Mouse (Mus musculus): ENCODE data around the gene Ryk. TPM values are rescaled to one million over a fixed set of nuclear protein-coding genes. Genes with fewer than 3 reads are reported as not detected.
"Not testable (repeated sequence)": the region's sequence is repeated elsewhere in the genome, so short reads cannot be mapped to it uniquely, and the experiment has no call there.

Gene Ryk
- total RNA-seq, 2 experiments from 2014 or later = 43.9 to 50.9 TPM

DNA sequence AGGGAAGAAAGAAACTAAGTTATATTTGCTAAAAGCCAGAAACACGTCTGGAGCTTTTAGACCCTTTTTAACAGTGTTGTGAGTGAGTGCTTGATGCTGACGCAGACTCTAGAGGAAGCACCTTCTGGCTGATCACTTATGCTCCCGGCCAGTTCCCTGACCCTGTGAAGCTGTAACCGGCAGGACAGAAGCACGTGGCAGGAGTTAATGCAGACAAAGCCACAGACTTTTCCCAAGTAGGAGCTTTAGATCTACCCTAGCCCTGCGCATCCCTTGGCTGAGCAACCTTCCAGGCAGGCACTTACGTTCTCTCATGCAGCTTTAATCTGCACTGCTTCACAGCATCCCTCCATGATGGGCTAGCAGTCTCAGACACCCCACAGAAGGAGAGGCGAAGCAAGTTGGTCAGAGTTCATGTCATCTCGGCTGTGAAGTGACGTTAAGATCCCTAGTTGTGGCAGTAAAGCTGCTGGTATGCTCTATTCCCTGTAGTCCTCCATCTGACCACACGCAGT is 58.7 kb downstream of the Ryk start:
- no peak for DNase-seq
- intact Hi-C loops (cut with DNase I) = no loop called here

DNA sequence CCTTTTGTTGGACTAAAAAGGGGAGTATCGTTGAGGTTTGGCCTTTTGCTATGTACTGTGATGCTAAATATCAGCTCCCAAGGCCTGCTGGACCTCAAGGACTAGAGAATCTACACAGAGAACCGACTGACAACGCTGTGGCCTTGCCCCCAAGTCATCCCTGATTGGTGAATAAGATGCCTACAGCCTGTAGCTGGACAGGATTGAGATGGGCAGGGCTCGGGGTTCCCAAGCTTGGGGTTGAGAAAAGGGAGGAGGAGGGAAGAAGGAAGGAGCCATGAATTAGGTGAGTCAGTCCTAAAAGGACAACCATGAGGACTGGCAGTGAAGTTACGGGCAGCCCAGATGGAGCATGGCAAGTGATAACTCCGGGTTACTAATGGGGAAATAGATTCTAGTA is 65.2 kb downstream of the Ryk start:
- intact Hi-C loops (cut with DNase I) = no loop called here
- DNase-seq = no peak

DNA sequence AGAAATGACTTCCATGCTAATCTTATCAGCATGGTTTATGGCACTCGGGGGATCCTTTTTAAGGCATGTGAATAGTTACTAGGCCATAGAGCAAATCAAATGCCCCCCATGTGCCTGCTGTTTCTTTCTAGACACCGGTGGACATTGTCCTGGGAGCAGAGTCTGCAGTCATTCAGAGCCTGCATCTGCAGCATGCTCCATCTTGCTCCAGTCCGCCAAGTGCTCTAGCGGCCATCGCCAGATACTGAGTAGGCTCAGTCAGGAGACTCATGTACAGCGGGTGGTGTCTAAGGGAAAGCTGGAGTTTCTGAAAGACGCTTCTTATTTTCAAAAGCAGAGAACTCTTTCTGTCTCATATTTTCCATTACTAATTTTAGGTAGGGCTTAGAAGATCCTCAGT is 67.6 kb downstream of the Ryk start:
- DNase-seq = no peak

DNA sequence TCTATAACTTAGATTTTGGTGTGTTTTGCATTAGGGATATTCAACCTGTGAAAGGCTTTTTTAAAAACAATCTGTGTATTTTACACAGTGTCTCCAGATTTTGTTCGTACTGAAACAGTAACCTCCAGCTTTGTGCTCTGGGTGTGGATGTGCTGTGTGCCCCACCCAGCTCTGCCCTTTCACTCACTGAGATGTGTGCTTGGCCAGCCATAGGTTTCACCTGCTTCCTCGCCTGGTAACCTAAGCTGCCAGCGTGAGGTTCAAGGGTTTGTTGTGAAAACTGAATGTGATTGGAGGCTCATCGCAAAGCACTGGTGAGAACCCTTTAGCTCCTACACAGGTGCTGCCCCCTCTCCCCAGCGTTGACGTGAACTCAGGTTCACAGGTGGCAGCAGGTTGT is 70.2 kb downstream of the Ryk start:
- intact Hi-C loops (cut with DNase I) = no loop called here

More for the DNA sequence above, 67.6 kb downstream of the Ryk start:
- intact Hi-C loops (cut with DNase I) = no loop called here

DNA sequence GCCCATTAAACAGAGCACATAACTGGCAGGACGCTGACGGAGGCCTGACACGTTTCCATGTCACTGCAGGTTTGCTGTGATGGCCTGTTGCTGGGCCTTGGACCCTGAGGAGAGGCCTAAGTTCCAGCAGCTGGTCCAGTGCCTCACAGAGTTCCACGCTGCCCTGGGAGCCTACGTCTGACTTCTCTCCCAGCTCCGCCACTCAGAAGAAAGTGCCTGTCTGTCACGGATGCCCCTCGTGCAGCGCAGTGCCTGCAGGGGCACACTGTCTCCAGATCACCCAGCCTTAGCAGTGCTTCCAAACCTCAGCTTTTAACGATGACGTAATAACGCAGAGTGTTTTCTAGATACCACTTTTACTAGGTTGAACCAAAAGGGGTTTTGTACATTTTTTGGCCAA is 72.1 kb downstream of the Ryk start:
- no peak for DNase-seq
- intact Hi-C loops (cut with DNase I) = no loop called here

More for the DNA sequence above, 70.2 kb downstream of the Ryk start:
- DNase-seq = no peak

DNA sequence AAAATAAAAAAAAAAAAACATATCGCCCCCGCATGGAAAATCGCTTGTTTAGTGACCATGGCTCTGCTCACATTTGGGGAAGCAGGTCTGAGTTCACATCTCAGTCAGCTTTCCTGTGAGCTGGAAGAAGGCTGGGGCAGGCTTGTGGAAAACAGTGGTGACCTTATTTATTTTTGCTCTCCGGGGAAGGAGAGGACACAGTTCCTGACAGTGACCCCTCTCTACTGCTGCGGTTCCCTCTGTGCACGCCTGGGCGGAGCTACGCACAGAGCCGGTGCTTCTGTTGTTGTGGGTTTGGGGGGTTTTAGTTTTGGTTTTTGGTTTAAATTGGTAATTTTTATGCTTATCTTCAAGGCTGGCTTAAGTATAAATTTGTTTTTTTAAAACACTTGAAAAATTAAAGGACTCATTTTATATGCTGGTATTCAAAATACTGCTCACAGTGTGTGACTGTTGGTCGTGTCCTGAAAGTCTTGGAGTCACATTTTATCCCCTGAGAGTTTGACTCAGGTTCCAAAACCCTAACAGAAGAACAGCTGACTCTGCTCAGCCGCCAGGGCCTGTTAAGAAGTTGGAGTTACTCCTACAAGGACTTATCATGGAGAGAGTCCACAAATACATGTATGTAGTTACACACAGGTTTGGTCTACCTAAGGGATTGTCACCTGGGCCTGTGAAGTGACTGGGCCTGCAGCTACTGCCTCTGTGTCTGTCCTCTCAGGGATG is 73.0 kb downstream of the Ryk start:
- intact Hi-C loops (cut with DNase I) = no loop called here
- DNase-seq = peak; percentile 46 to 54

DNA sequence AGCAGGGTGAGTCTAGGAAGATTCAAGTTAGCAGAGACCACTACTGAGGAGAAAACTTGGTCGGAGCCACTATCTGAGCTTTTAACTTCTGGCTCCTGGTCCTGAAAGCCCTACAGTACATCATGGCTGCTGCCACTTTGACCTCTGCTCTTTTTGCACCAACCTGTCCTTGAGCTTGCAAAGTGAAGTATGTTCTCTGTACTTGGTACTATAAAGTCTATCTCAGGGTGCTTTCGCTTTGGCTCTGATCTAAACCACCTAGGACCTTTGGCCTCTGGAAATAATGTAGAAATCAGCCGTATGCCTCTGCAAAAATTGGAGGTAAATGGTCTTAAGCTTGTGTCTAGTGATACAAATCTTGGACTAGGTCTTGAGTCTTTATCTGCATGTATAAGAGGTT is 76.8 kb downstream of the Ryk start:
- DNase-seq = no peak
- intact Hi-C loops (cut with DNase I) = no loop called here

DNA sequence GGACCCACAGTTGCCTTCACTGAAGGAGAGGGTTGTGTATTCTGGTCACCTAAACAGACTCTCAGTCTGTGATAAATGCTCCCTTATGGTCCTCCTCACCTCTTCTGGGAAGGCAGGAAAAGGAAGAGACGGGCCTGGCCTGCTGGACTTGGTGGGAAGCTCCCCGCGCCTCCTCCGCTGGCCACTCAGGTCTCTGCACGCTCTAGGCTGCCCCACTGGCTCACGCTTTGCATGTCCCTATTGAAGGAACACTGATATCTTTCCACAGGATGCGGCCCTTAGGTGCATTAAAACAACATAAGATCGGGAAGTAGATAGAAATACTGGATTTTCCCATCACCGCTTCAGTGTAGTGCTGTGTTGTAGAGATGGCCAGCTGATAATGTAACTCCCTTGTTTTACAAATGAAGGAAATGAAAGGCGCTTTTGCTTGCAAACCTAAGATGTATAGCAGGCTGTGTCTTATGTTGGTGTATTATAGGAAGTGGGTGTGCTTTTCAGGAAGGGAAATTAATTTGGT is 77.9 kb downstream of the Ryk start:
- intact Hi-C loops (cut with DNase I) = no loop called here
- DNase-seq = no peak

DNA sequence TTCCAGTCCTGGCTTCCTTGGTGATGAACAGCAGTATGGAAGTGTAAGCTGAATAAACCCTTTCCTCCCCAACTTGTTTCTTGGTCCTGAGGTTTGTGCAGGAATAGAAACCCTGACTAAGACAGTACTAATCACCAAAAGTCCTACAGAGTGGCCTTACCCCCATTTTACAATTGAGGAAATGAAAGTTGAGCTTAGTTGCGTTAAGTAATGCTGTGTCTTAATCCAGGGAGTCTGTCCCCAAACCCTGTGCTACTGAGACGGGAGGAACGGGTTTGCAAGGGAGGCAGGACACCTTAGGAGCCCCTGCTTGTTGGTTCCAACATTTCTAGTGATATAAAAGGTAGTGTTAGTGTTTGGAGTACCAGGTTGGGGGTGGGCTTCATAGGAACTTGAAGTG is 78.9 kb downstream of the Ryk start:
- intact Hi-C loops (cut with DNase I); DNase-seq: not testable (repeated sequence)

DNA sequence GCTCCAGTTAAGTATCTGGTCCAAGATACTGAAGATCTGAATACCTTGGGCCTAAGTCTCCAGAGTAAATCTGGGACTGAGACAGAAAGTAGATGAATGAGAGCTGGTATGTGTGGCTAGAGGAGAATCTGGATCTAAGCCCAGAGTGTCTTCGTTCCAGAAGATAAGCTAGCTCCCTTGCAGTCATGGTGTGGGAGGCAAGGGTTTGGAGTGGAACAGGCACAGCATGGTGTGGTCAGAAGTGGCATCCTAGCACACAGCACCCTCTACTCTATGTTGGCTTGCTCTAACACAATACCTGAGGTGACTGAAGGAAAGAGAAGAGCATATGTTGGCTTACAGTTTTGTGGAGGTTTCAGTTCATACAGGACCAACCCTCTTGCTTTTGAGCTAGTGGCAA is 79.9 kb downstream of the Ryk start:
- intact Hi-C loops (cut with DNase I) = no loop called here
- DNase-seq = peak; percentile 69 to 70

DNA sequence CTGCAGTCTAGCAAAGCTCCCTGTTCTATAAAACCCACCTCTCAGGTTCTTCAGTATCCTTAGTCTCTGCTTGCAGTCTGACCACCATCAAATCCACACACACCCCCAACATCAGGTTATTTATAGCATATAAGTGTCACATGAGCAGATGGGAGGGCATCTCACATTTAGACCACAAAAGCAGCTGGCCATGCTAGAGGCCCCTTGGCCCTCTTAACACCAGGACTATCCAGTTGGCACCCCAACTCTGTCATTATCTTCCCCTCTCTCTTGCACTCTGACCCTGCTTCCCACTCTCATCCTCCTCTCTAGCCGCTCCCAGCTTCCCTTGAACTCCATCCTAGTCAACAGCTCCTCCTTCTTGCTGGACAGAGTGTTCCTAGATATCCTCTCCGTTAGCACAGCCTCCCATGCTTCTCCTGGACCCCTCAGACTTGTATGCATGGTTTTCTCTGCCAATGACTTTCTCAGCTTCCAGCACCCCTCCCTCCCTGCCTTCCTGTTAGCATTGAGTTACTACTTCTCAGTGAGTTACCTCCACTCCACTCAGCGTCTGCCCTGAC is 80.7 kb downstream of the Ryk start:
- intact Hi-C loops (cut with DNase I) = no loop called here
- DNase-seq = no peak

DNA sequence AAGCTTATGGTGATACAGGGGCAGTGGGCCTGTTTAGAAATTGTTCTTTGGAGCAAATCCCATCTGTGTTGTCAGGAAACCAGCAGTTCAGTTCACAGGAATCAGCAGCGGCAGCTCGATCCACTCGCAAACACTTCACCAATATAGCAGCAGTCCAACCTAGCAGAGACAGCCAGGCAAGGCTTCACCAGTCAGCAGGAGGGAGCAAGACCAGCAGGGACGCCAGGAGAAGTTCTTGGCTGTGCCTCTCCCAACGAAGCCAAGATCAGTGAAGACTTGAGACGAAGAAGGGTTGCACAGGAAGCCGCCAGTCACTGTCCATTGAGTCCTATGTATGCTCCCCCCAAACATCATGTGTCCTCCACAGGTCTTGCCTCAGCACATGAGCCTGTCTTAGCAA is 81.4 kb downstream of the Ryk start:
- intact Hi-C loops (cut with DNase I) = no loop called here
- DNase-seq = no peak

DNA sequence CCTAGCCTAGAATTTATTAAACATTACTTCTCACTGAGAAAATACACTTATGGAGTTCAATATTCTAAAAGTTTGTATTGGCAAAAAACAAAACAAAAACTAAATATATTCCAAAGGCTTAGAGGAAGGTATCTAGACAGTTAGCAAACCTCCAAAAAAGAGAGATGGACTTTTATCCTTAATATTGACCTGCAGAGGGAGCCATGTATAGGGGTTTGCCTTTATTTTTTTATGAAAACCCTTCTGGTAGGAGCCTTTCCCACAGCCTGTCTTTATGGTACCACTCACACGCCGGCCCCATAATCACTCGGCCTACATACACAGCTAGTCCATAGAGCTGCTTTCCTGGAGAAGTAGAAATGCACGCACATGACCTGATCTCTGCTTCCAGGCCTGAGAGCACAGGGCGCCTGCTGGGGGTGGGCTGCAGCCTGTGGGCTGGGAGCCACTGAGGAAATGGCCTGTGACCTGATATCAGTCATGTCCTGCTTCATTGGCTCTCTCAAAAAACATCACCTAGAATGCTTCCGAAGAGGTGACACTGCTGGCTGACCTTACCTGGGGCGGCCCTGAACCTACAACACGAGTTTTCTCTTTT is 82.9 kb downstream of the Ryk start:
- intact Hi-C loops (cut with DNase I) = no loop called here
- no peak for DNase-seq

DNA sequence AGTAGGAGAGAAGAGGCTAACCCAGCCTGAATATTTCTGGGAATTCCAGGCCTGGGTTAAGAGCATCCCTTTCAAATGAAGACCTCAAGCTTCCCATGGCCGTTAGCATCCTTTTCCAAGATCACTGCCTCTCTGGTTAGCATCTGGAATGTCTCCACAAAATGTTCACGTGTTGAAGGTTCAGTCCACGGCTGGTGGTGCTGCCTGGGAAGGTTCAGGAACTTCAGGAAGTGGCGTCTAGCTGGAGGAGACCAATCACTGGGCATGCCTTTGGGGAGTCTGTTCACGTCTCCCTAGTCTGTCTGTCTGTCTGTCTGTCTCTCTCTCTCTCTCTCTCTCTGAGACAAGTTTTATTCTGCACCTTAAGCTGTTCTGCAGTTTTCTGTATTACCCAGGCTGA is 84.8 kb downstream of the Ryk start:
- no peak for DNase-seq
- intact Hi-C loops (cut with DNase I) = no loop called here

DNA sequence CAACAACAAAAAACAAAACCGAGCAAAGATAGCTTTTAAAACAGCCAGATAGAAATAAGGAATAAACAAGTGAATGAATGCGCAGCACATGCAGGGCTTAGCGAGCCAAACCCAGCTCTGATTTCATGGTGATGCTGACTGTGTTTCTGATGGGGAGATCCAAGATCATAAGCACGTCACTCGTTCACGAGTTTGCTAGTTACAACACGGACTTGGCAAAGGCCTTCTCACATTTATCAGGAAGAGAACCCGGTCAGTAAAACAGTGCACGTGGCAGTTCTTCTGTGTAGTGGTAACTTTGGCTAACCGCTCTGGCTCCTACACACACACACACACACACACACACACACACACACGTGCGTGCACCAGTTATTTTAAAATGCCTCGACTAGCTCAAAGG is 87.1 kb downstream of the Ryk start:
- intact Hi-C loops (cut with DNase I) = no loop called here
- DNase-seq = no peak

DNA sequence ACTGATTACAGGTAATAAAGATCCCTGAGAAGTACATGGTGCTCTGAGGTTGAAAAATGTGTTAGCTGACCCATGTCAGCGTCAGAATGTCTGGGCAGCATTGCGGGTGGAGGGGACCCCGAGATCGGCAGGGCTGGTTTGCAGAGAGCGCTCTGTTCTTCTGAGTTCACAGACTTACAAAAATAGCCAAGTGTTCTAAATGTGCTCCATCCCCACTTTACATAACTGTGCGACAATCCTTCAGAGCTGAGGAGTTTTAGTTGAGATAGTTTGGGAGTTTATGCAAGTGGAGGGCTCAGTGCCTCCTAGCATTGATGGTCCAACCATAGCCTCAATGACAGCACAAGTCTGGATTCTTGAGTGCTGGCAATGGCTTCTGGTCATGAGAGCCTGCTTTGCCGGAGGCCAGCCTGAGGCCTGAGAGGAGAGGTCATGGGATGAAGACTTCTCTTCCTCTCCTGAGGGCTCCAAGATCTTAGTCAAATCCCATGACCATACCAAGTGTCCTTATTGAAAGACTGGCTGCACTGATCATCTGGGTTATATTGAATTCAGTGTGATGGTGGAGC is 88.2 kb downstream of the Ryk start:
- DNase-seq = no peak
- intact Hi-C loops (cut with DNase I) = no loop called here

DNA sequence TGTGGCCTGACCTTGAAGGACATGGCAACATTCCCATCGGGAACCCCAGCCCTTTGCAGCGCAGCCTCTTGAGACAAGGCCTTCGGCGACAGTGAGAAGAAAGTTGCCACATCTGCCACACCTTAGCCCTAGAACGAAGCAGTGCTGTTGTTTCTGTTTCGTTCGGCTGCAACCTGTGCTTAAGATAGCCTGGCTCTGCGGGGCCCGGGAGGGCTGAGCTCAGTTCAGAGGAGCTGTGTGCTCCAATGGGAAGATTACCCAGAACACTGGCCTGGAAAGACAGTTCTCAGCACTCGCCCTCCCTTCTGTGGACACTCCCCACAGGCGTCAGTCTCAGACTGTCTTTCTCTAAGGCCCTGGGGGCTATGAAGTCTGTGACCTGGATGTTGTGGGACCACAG is 89.1 kb downstream of the Ryk start:
- intact Hi-C loops (cut with DNase I) = no loop called here
- DNase-seq = no peak

DNA sequence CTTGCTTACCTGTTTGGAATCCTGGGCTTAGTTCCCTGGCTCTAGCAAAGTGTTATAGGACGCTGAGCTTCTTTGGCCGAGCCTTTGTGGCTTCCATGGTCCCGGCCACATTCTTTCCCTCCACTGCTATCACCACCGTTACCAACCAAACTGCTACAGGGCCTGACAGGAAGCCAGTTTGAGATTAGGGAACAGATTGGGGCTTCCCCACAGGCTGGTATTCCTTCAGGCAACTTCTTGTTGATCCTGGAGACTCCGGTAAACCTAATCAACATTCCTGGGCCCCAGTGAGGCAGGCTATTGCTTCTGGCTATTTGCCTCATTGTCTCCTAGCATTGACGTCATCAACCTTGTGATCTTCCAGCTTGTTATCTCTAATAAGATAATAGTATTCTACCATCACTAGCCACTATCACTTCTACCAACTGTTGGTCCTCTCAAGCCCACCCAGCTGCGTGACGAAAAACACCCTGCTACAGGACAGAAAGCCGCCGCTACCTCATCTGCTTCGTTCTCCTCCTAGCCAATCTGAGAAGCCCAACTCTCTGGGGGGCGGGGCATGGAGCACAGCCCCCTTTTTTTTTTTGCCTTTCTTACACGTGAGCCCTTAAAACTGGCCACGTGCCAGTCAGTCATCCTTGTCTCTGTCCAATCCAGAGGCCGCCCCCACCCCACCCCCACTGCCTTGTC is 90.1 kb downstream of the Ryk start:
- intact Hi-C loops (cut with DNase I) = no loop called here
- DNase-seq = no peak

DNA sequence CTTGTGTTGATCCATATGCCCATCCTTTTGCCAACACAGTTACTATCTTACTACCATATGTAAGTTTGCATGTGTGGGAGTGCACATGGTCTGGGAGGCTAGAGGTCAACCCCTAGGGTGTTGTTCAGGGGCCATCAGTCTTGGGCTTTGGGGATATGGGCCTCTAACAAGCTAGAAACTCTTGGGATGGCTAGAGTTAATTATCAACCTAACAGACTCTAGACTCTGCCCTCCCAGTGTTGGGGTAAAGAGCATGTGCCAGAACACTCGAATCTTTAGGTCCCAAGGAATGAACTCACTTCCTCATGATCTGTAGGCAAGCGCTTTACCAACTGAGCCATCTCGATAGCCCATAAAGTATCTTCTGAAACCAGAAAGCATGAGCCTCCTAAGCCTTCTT is 91.4 kb downstream of the Ryk start:
- intact Hi-C loops (cut with DNase I) = no loop called here
- DNase-seq = no peak

DNA sequence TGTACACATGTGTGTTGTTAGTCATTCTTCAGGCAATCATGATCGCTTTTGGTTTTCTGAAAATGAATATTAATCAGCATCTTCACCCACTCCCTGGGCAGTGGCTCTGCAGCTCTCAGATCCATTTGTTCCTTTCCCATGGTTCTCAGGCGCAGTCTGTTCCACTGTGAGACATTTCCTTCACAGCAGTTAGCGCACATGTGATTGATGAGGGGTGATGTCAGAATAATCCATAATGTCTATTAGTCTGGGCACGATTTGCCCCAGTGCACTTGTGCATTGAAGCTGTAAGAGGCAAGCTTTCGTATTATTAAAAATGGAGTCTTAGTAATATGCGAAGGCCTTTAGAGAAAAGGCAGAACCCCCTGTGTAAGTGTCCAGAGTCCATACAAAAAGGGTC is 95.1 kb downstream of the Ryk start:
- intact Hi-C loops (cut with DNase I) = no loop called here
- DNase-seq = no peak

Data from heart, postnatal 10 days (tissue).